8 mouse cellular contexts compared by ENCODE assay signal in the genomic region with DNA sequence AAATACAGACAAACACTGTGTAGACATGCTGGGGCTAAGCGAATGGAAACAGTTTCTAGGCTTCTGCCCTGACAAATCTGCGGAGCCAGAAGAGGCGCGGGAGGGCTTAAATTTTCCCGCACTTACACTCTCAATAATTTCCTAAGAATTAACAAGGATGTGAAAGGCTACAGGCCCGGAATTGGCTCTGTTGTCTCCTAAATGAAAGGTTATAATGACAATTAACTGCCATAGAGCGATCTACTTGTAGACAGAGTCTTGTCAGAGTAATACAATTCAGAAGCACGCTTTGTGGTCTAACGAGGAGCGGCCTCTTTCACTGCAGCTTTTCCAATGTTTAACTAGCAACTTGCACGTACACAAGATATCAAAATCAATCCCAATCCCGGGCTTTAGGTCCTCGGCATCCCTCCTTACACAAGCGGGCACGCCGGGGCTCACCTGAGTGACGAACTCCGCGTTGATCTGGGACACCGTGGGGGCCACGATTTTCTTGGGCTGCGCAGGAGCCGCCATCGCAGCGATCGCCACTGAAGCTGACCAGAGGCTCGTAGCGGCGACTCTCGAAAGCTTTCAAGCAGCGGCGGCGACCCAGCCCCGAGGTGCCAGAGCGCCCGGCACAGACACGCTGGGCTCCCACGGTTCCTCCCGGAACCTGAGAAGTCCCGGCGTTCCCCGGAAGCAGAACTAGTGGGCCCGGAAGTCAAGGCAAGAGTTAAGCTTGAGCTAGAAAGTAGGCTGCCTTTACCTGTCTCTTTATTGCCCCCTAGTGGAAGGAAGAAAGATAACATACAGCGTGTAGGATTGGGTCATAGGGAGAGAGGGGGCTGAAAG. TPM values are rescaled to one million over a fixed set of nuclear protein-coding genes. Genes with fewer than 3 reads are reported as not detected.
DNase-seq lines count a peak whose midpoint lies in the region; ATAC-seq lines count a peak whose summit lies in the region.

No protein-coding gene starts in this region.

- H3K4me2 ChIP-seq in lung, embryonic 16.5 days (ENCODE audit: low read depth, low read length) = peak overlapping the region; percentile 89

- peaks cover 7% of the 10 kb centered on the region for H3K4me1 ChIP-seq in lung, embryonic 16.5 days (replicated peaks; ENCODE audit: control insufficient read depth, insufficient read depth, low read length)

- no peaks in the 10 kb centered on the region for H3K27me3 ChIP-seq in lung, embryonic 16.5 days (ENCODE audit: control insufficient read depth, insufficient read depth, low read depth, low read length)

- H3K4me3 ChIP-seq in lung, embryonic 16.5 days (ENCODE audit: low read length) = peak overlapping the region; percentile 95

- peak; percentile 99 to 100 for ATAC-seq in hematopoietic stem cell, adult 5-6 weeks (replicated peaks in 1 of 2; ENCODE audit: insufficient read depth in 1 of 2, low FRiP score in 2 of 2, low TSS enrichment in 1 of 2, low read depth in 1 of 2, poor library complexity in 2 of 2, severe bottlenecking in 2 of 2)
- ATAC-seq in lung, embryonic 16.5 days (ENCODE audit: low read depth) = peak; percentile 94

- no peaks in the 10 kb centered on the region for H3K9me3 ChIP-seq in lung, embryonic 16.5 days (ENCODE audit: control insufficient read depth, low read length)

- peak; percentile 90 for DNase-seq in MN1 (ENCODE audit: low spot score)
- peak; percentile 75 for DNase-seq in cerebellum, adult 8-10 months
- DNase-seq in forelimb bud, embryonic 11.5 days (ENCODE audit: low read depth, low spot score) = peak; percentile 79
- DNase-seq in layer of hippocampus, adult 9-10 months (ENCODE audit: low spot score) = peak; percentile 58
- peak; percentile 32 for DNase-seq in ovary, postnatal 10 days (ENCODE audit: low spot score)
- DNase-seq in thymus, postnatal 10 days (ENCODE audit: low spot score in 2 of 2) = peak; percentile 72

- no peak overlapping the region for H3K27ac ChIP-seq in lung, embryonic 16.5 days (ENCODE audit: low read length)

- under 1% methylated on average over 44 of the region's 44 CpGs for WGBS in lung, embryonic 16.5 days

- peak overlapping the region; percentile 92 for H3K9ac ChIP-seq in lung, embryonic 16.5 days (ENCODE audit: low read length)

- H3K36me3 ChIP-seq in lung, embryonic 16.5 days (ENCODE audit: control insufficient read depth, insufficient read depth, low read length) = peaks cover 2% of the 10 kb centered on the region; the same call in 1 of the 2 replicates

RNA-seq across cellular contexts. Expression of a gene that starts 12.0 kb away (rescaled TPM):
- 60.8 and 63.6 TPM in 2 replicates for total RNA-seq in hematopoietic stem cell, adult 5-6 weeks (2017)
- polyA plus RNA-seq in lung, embryonic 16.5 days (2015; fragmentation: Nextera tagmentation; extraction: Ambion mirVana) = 34.6 and 38.5 TPM in 2 replicates

RNA-seq across cellular contexts. Expression of a gene that starts 26.4 kb away (rescaled TPM):
- 4.5 and 9.3 TPM in 2 replicates for total RNA-seq in hematopoietic stem cell, adult 5-6 weeks (2017)
- polyA plus RNA-seq in lung, embryonic 16.5 days (2015; fragmentation: Nextera tagmentation; extraction: Ambion mirVana) = 3.3 and 3.6 TPM in 2 replicates

Comparison
In these comparisons a context has a peak if more than half of its experiments do, and no peak if none do; other contexts are left out.
1. DNase-seq: peak in every context shown above with its lines; median percentile 90 in MN1; 79 in forelimb bud, embryonic 11.5 days; 75 in cerebellum, adult 8-10 months; 72 in thymus, postnatal 10 days; 58 in layer of hippocampus, adult 9-10 months; 32 in ovary, postnatal 10 days.